Mouse (Mus musculus) frontal cortex, postnatal 36 days (tissue): ENCODE results near the gene Nmt1.

Experiments used
- DNase-seq, 2 experiments: peaks; one replicate each; pipeline ENCODE4 v3.0.0; 2022; ENCODE audit warnings: low spot score in 2 of 2

The Nmt1 gene

DNA sequence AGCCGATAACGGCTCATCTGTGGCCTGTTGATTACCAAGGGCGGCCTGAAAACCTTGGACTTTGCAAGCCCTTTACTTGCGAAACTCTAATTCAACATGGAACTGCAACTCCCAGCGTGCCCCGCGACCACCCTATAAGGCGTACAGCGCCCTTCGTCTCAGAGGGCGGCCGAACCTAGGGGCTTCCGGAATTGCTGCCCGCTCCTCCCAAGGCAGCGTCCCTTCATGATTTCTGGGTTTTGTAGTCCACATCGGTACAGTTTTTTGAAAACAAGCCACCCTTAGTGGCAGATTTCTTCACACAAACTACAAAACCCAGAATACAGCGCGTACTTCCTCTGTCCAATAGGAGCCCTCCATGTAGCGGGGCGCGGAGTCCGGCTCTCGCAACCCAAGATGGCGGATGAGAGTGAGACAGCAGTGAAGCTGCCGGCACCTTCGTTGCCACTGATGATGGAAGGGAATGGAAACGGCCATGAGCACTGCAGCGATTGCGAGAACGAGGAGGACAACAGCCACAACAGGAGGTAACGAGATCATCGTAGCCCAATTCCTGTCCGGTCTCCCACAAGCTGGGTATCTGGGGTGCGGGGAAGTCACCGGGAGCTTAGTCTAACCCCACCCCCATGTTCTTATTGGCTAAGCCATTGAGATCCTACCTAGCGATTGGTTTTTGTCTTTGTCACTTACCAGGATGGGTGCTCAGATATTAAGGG, at the start of gene Nmt1, which contains the start of gene Dcakd:
Gene Nmt1 (plus strand): TSS at position 15 of the 716 bp plus-strand sequence.
Gene Dcakd (minus strand): TSS at position 158 of the 716 bp plus-strand sequence.
- DNase-seq, result peak; percentile 96 to 97

GRCm38 (mm10) chr11:102981151-102981890, 46.7 kb upstream of the Nmt1 start:
- DNase-seq, result no peak

DNA sequence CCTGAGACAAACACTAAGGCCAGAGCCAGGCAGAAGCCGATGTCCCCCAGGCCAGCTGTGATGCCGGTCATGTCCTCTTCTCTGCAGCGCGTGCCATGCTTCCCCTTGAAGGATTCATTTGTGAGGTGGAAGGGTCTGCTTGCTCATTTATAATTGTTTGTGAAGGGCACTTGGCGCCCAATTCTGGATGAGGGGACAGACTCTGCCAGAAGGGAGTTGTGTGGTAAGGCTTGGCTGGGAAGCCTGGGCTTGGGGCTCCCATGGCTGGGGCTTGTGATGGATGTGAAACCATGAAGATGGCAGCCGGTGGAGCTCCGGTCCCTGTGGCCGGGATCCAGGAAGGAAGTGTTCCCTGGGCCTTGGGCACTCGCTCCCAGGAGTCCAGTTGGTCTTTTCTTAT, 43.9 kb upstream of the Nmt1 start:
- DNase-seq, result no peak

GRCm38 (mm10) chr11:102984615-102985014, 43.4 kb upstream of the Nmt1 start:
- DNase-seq, result no peak

DNA sequence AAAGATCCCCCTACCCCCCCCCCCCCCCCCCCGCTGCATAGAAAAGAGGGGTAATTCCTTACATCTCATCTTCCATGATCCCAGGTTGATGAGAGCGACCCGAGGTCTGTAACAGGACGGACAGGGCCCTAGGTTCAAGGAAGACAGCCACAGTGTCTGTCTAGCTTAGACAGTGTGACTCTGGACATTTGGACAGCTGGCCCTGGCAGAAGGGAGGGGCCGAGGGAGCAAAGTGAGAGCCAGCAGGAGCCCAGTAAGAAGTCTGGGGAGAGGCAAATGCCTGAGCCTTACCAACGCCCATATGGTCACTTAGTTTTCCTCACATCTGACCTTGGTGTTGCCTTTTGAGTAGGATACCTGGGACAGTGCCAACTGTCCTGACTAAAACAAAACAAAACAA, 42.8 kb upstream of the Nmt1 start:
- DNase-seq, result no peak

GRCm38 (mm10) chr11:102989641-102990151, 38.3 kb upstream of the Nmt1 start:
- no peak for DNase-seq

DNA sequence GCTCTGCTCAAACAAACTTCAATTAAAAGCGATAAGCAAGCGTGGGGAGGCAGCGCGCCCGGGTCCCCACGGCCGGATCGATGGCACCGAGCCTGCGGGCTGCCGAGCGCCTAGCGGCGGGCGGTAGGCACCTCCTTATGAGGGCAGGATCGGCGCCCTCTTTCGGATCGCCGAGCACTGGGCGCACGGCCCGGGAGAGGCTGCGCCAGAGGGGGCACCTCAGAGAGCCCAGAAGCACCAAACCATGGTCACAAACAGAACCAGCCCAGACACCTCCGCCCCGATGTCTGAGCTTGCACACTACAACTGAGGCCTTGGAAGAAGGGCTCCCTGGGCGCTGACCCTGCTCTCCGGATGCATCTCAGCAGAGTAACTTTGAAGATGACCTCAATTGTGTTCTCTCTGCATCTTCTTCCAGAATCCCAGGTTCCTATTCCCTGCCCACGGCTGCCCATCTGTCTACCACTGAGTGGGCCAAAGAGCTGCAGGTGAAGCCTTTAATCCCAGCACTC, 37.8 kb upstream of the Nmt1 start:
- DNase-seq, result peak in 1 of 2 experiments; percentile 54

DNA sequence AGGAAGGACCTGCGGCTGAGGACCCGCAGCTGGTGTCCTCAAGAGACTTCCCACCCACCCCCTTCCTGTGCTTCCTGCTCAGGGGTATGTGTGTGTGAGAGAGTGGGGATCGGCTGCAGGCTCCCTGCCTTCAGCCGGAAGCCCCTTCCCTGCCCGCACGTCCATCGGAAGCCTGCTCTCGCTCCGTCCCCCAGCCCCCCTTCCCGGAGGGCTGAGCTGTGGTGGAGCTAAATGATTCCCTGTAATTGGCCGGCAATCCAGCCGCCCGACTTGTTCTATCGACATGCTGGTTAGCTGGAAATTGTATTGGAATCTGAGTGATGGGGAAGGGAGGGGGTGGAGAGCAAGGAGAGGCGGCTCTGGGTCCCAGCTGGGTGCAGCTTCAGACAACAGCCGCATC, 36.3 kb upstream of the Nmt1 start:
- no peak for DNase-seq

- peak; percentile 59 to 68 for DNase-seq
These were observed 35.0 kb upstream of the Nmt1 start for GRCm38 (mm10) chr11:102992940-102993339.

- no peak for DNase-seq
These were observed 34.5 kb upstream of the Nmt1 start for GRCm38 (mm10) chr11:102993420-102994029.

GRCm38 (mm10) chr11:102994952-102995351, 33.0 kb upstream of the Nmt1 start:
- DNase-seq, result no peak

GRCm38 (mm10) chr11:102996385-102996784, 31.6 kb upstream of the Nmt1 start:
- peak in 1 of 2 experiments; percentile 33 for DNase-seq

- DNase-seq, result no peak
These were observed 30.8 kb upstream of the Nmt1 start for GRCm38 (mm10) chr11:102996991-102997770.

- DNase-seq, result no peak
These were observed 29.8 kb upstream of the Nmt1 start for GRCm38 (mm10) chr11:102998254-102998576.

DNA sequence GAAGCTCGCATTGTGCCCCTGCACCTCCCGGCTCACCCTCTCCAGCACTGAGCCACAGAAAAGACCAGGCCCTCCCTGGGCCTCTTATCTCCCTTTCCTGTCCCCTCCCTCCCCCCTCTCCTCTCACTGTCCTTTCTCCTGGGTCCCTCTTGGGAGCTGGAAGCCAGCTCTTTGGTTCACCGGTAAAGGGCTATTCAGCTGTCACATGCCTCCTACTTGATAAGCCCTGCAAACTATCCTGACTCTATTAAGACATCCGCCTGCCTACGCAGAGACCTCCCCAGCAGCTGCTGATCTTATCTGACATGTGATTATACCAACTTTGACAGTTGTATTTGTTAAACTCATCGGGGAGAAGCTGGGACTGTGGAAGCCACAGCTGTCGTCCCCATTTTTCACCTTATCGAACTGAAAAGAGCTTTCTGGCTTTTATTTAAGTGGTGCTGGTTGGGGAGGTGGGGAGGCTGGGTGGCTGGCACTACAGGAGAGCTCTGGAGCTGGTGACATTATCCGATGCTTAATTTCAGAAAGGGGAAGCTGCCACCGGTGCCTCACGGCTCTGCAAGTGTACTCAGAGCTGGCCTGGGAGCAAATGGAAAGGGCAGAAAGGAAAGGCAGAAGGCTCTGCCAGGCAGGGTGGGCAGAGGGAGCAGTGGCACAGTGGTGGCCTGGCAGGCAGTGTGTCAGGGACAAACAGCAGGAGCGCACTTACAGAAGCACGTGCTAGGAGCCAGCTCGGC, 29.2 kb upstream of the Nmt1 start:
- no peak for DNase-seq

GRCm38 (mm10) chr11:102999317-102999970, 28.5 kb upstream of the Nmt1 start:
- DNase-seq, result no peak

DNA sequence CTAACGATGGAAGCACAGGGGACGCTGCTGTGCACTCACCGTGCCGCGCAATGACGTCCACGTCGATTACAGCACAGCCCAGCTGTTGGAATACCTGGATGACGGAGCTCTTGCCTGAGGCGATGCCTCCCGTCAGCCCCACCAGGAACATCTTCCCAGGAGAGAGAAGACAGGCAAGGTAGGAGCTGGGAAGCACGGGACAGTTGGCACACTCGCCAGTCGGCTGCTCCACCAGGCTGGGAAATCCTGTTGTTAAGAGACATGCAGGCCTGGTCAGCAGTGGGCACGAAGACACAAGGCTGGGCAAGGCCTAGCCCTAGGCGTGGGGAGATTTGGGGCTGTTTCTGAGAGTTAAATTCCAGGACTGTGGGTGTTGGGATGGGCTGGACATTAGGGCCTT, 27.9 kb upstream of the Nmt1 start:
- DNase-seq, result no peak

GRCm38 (mm10) chr11:103001063-103001462, 26.9 kb upstream of the Nmt1 start:
- DNase-seq, result no peak

DNA sequence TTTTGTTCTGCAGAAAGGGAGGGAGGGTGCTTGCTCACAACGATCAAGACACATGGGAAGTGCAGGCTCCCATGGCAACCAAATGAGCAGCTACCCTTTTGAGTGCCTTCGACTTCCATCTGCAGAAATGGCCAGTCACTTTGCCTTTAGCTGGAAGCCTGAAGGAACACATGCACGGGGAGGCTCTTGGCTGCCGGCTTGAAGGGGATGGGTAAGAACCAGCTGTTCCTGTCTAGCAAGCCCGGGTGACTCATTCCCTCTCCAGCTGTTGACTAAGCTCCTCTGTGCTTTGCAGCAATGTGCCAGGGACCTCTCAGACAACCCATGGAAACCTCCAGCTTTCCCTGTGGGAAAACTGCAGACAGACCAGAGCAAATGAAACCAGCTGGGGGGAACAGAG, 24.8 kb upstream of the Nmt1 start:
- peak; percentile 77 to 84 for DNase-seq

GRCm38 (mm10) chr11:103004852-103005251, 23.1 kb upstream of the Nmt1 start:
- no peak for DNase-seq
